In genomic region chr6:124447356-124447755, GRCm38 (mm10) we compare ENCODE assay signal across 24 mouse cellular contexts. TPM values are rescaled to one million over a fixed set of nuclear protein-coding genes. Genes with fewer than 3 reads are reported as not detected.
DNase-seq lines count a peak whose midpoint lies in the region; ATAC-seq and TF ChIP-seq lines count a peak whose summit lies in the region.
"Had no signal": no experiment of that assay in that cellular context is flagged by ENCODE, and none has a peak within 500 bp of the region (broad histone marks: within the 10 kb centered on the region; RNA-seq: fewer than 3 reads in every experiment).

No protein-coding gene starts in this region.

- no peaks in the 10 kb centered on the region for H3K9me3 ChIP-seq in kidney, postnatal 0 days (replicated peaks; ENCODE audit: low read length)
- no peaks in the 10 kb centered on the region for H3K9me3 ChIP-seq in kidney, embryonic 15.5 days (replicated peaks)
- H3K9me3 ChIP-seq in midbrain, embryonic 11.5 days (ENCODE audit: control insufficient read depth, low read length), result no peaks in the 10 kb centered on the region
- no peaks in the 10 kb centered on the region for H3K9me3 ChIP-seq in midbrain, embryonic 15.5 days
- H3K9me3 ChIP-seq: G1E had no signal

- no peaks in the 10 kb centered on the region for H3K27me3 ChIP-seq in kidney, postnatal 0 days (ENCODE audit: insufficient read depth, low read length)
- no peaks in the 10 kb centered on the region for H3K27me3 ChIP-seq in kidney, embryonic 15.5 days
- no peaks in the 10 kb centered on the region for H3K27me3 ChIP-seq in midbrain, embryonic 11.5 days (ENCODE audit: control insufficient read depth, insufficient read depth, low read length)
- H3K27me3 ChIP-seq in midbrain, embryonic 15.5 days (replicated peaks), result no peaks in the 10 kb centered on the region
- H3K27me3 ChIP-seq: CH12.LX, Patski had no signal

- no peak overlapping the region for H3K4me2 ChIP-seq in kidney, postnatal 0 days (ENCODE audit: low read length)
- H3K4me2 ChIP-seq in kidney, embryonic 15.5 days, result no peak overlapping the region
- H3K4me2 ChIP-seq in midbrain, embryonic 11.5 days, result no peak overlapping the region
- no peak overlapping the region for H3K4me2 ChIP-seq in midbrain, embryonic 15.5 days

- H3K36me3 ChIP-seq in kidney, postnatal 0 days (ENCODE audit: insufficient read depth, low read length), result no peaks in the 10 kb centered on the region
- H3K36me3 ChIP-seq in kidney, embryonic 15.5 days, result no peaks in the 10 kb centered on the region
- H3K36me3 ChIP-seq in midbrain, embryonic 11.5 days (ENCODE audit: control insufficient read depth, insufficient read depth, low read length), result no peaks in the 10 kb centered on the region
- peaks cover 17% of the 10 kb centered on the region for H3K36me3 ChIP-seq in midbrain, embryonic 15.5 days (replicated peaks)
- H3K36me3 ChIP-seq: G1E had no signal

- H3K27ac ChIP-seq in kidney, postnatal 0 days, result no peak overlapping the region
- H3K27ac ChIP-seq in kidney, embryonic 15.5 days, result no peak overlapping the region
- no peak overlapping the region for H3K27ac ChIP-seq in midbrain, embryonic 11.5 days (ENCODE audit: low read depth, low read length)
- H3K27ac ChIP-seq in midbrain, embryonic 15.5 days, result no peak overlapping the region
- peak overlapping the region; percentile 82; the same call in 1 of the 2 replicates for H3K27ac ChIP-seq in brown adipose tissue, adult 24 weeks (replicated peaks; ENCODE audit: low read depth, low read length)

- H3K4me1 ChIP-seq in kidney, postnatal 0 days (replicated peaks; ENCODE audit: insufficient read depth, low read length), result no peaks in the 10 kb centered on the region
- no peaks in the 10 kb centered on the region for H3K4me1 ChIP-seq in kidney, embryonic 15.5 days
- H3K4me1 ChIP-seq in midbrain, embryonic 11.5 days (ENCODE audit: control insufficient read depth, insufficient read depth, low read length), result no peaks in the 10 kb centered on the region
- H3K4me1 ChIP-seq in midbrain, embryonic 15.5 days, result no peaks in the 10 kb centered on the region
- H3K4me1 ChIP-seq in brown adipose tissue, adult 24 weeks (ENCODE audit: control insufficient read depth, insufficient read depth, insufficient read length, low read length), result peaks cover 10% of the 10 kb centered on the region

- H3K9ac ChIP-seq in kidney, postnatal 0 days (ENCODE audit: low read depth, low read length), result no peak overlapping the region
- H3K9ac ChIP-seq in kidney, embryonic 15.5 days, result no peak overlapping the region
- no peak overlapping the region for H3K9ac ChIP-seq in midbrain, embryonic 11.5 days (ENCODE audit: low read length)
- no peak overlapping the region for H3K9ac ChIP-seq in midbrain, embryonic 15.5 days

- TF ChIP-seq CTCF in kidney, postnatal 0 days (IDR thresholded peaks at IDR 0.05; ENCODE audit: low read depth), result no peak

- H3K4me3 ChIP-seq in kidney, postnatal 0 days (replicated peaks; ENCODE audit: low read depth, low read length), result no peak overlapping the region
- no peak overlapping the region for H3K4me3 ChIP-seq in kidney, embryonic 15.5 days (replicated peaks)
- no peak overlapping the region for H3K4me3 ChIP-seq in midbrain, embryonic 11.5 days (ENCODE audit: low read depth, low read length)
- no peak overlapping the region for H3K4me3 ChIP-seq in midbrain, embryonic 15.5 days
- no peak overlapping the region for H3K4me3 ChIP-seq in brown adipose tissue, adult 24 weeks (ENCODE audit: insufficient read depth, low read depth, low read length)

- 85% methylated on average over 2 of the region's 2 CpGs for WGBS in kidney, postnatal 0 days
- WGBS in kidney, embryonic 15.5 days, result 58% methylated on average over 2 of the region's 2 CpGs
- WGBS in midbrain, embryonic 11.5 days, result 85% methylated on average over 2 of the region's 2 CpGs
- WGBS in midbrain, embryonic 15.5 days, result 83% methylated on average over 2 of the region's 2 CpGs

- ATAC-seq in kidney, postnatal 0 days (replicated peaks; ENCODE audit: low FRiP score, low read depth), result 0 out of 2 replicates have a peak, but pooled peaks have one; percentile 31
- ATAC-seq in kidney, embryonic 15.5 days (replicated peaks; ENCODE audit: low FRiP score), result no peak
- ATAC-seq in midbrain, embryonic 11.5 days (ENCODE audit: low FRiP score), result no peak
- ATAC-seq in midbrain, embryonic 15.5 days (replicated peaks), result no peak
- ATAC-seq: activated CD4-positive, CD25-positive, alpha-beta regulatory T cell, adult 4 months; CD4-positive, CD25-positive, alpha-beta regulatory T cell, adult 4 months; Patski had no signal

- no peak for DNase-seq in kidney, postnatal 0 days (ENCODE audit: low spot score)
- DNase-seq in midbrain, embryonic 11.5 days (ENCODE audit: low spot score, missing footprints), result peak; percentile 72
- DNase-seq in 416B (ENCODE audit: low read depth), result peak; percentile 59
- DNase-seq in adrenal gland, postnatal 25 days, result no peak
- DNase-seq in thymus, postnatal 36 days, result no peak
- DNase-seq: adrenal gland, adult 2 months; adrenal gland, adult 8-10 months; adrenal gland, postnatal 10 days; adrenal gland, postnatal 14 days; adrenal gland, postnatal 36 days; B cell, adult 2 months; cerebellum, adult 11 months; cerebellum, adult 11-12 months; cerebellum, adult 18-20 months; cerebellum, adult 2 months; cerebellum, adult 8-10 months had no signal

RNA-seq across cellular contexts. Expression of gene Clstn3, which starts 17.2 kb away (rescaled TPM):
- 2.5 and 2.7 TPM in 2 replicates for polyA plus RNA-seq in kidney, postnatal 0 days (2015; fragmentation: Nextera tagmentation; extraction: Ambion mirVana)
- polyA plus RNA-seq in kidney, embryonic 15.5 days (2015; fragmentation: Nextera tagmentation; extraction: Ambion mirVana), result 3.9 and 5.9 TPM in 2 replicates
- 10.3 and 10.5 TPM in 2 replicates for polyA plus RNA-seq in midbrain, embryonic 11.5 days (2014; fragmentation: Nextera tagmentation; extraction: Ambion mirVana)
- polyA plus RNA-seq in midbrain, embryonic 15.5 days (2015; fragmentation: Nextera tagmentation; extraction: Ambion mirVana), result 146 and 153 TPM in 2 replicates
- 269 and 304 TPM in 2 replicates for polyA plus RNA-seq in brown adipose tissue, adult 24 weeks (2012; ENCODE audit: insufficient read depth, insufficient read length, missing spikeins)
- 64.4 and 98.3 TPM in 2 replicates for total RNA-seq in adrenal gland, postnatal 25 days (2021)
- polyA plus RNA-seq: activated CD4-positive, CD25-positive, alpha-beta regulatory T cell, adult 4 months had no signal

RNA-seq across cellular contexts. Expression of gene Pex5, which starts 32.5 kb away (rescaled TPM):
- 36.4 and 39.4 TPM in 2 replicates for polyA plus RNA-seq in kidney, postnatal 0 days (2015; fragmentation: Nextera tagmentation; extraction: Ambion mirVana)
- polyA plus RNA-seq in kidney, embryonic 15.5 days (2015; fragmentation: Nextera tagmentation; extraction: Ambion mirVana), result 40.6 and 46.4 TPM in 2 replicates
- 36.4 and 39.6 TPM in 2 replicates for polyA plus RNA-seq in midbrain, embryonic 11.5 days (2014; fragmentation: Nextera tagmentation; extraction: Ambion mirVana)
- polyA plus RNA-seq in midbrain, embryonic 15.5 days (2015; fragmentation: Nextera tagmentation; extraction: Ambion mirVana), result 77.3 and 83.5 TPM in 2 replicates
- polyA plus RNA-seq in brown adipose tissue, adult 24 weeks (2012; ENCODE audit: insufficient read depth, insufficient read length, missing spikeins), result 52.7 and 53.9 TPM in 2 replicates
- total RNA-seq in adrenal gland, postnatal 25 days (2021), result 95.7 and 96.2 TPM in 2 replicates

RNA-seq across cellular contexts. Expression of gene C1rl, which starts 45.6 kb away (rescaled TPM):
- 2.8 and 3.0 TPM in 2 replicates for polyA plus RNA-seq in kidney, postnatal 0 days (2015; fragmentation: Nextera tagmentation; extraction: Ambion mirVana)
- polyA plus RNA-seq in kidney, embryonic 15.5 days (2015; fragmentation: Nextera tagmentation; extraction: Ambion mirVana), result 1.6 and 2.0 TPM in 2 replicates
- 0.23 and 0.28 TPM in 2 replicates for polyA plus RNA-seq in midbrain, embryonic 11.5 days (2014; fragmentation: Nextera tagmentation; extraction: Ambion mirVana)
- 0.23 and 0.30 TPM in 2 replicates for polyA plus RNA-seq in midbrain, embryonic 15.5 days (2015; fragmentation: Nextera tagmentation; extraction: Ambion mirVana)
- polyA plus RNA-seq in brown adipose tissue, adult 24 weeks (2012; ENCODE audit: insufficient read depth, insufficient read length, missing spikeins), result 15.6 and 18.9 TPM in 2 replicates
- total RNA-seq in adrenal gland, postnatal 25 days (2021), result 13.8 and 17.3 TPM in 2 replicates
- polyA plus RNA-seq: activated CD4-positive, CD25-positive, alpha-beta regulatory T cell, adult 4 months; CD4-positive, CD25-positive, alpha-beta regulatory T cell, adult 4 months had no signal

Comparison
In these comparisons a context has a peak if more than half of its experiments do, and no peak if none do; other contexts are left out.
1. RNA of gene Clstn3, which starts 17.2 kb away (polyA plus RNA-seq): 269 to 304 TPM in brown adipose tissue, adult 24 weeks and 146 to 153 TPM in midbrain, embryonic 15.5 days; 10.3 to 10.5 TPM in midbrain, embryonic 11.5 days, 3.9 to 5.9 TPM in kidney, embryonic 15.5 days and 2.5 to 2.7 TPM in kidney, postnatal 0 days; every median in the first group is over 10 times any median in the second.
2. DNase-seq: peak in midbrain, embryonic 11.5 days (single experiment) and 416B (single experiment); none in kidney, postnatal 0 days (single experiment), adrenal gland, postnatal 25 days (single experiment) and thymus, postnatal 36 days (0 of 2).